Mouse (Mus musculus): ENCODE measurements around the gene Smndc1. TPM values are rescaled to one million over a fixed set of nuclear protein-coding genes. Genes with fewer than 3 reads are reported as not detected.

The Smndc1 gene
- polyA plus RNA-seq, 1 experiment from 2014 or later: 40.5 TPM

DNA sequence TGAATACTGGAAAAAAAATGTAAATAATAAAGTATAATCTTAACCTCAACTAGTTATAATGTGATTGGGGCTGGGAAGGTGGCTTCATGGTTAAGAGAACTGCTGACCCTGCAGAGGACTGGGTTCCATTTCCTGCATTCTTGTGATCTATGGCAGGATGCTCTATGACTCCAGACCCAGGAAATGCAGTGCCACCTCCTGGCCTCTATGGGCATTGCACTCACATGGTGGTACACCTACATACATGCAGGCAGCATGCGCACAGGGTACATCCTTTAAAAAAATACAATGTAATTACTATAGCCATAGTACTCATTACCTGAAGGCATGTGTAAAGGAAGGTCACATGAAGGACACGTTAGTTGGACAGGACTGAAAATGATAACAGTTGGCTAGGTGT, 27.4 kb downstream of the Smndc1 start:
- Histone ChIP-seq H3K4me3 (ENCODE audit: low read length) (no peak overlapping the region), H3K27me3 (replicated peaks; ENCODE audit: control insufficient read depth, insufficient read depth, low read length) (no peaks in the 10 kb centered on the region), H3K36me3 (ENCODE audit: control insufficient read depth, insufficient read depth, low read length) (0 out of 2 replicates have a peak, but pooled peaks cover 2% of the 10 kb centered on the region), H3K4me1 (ENCODE audit: control insufficient read depth, insufficient read depth, low read length) (peaks cover 22% of the 10 kb centered on the region), H3K27ac (ENCODE audit: low read length) (no peak overlapping the region), H3K9me3 (ENCODE audit: control insufficient read depth, low read length) (no peaks in the 10 kb centered on the region), H3K4me2 (ENCODE audit: low read depth, low read length) (no peak overlapping the region), H3K9ac (ENCODE audit: low read depth, low read length) (no peak overlapping the region)
- ATAC-seq: no peak
- 45% methylated on average over 2 of the region's 2 CpGs for WGBS

DNA sequence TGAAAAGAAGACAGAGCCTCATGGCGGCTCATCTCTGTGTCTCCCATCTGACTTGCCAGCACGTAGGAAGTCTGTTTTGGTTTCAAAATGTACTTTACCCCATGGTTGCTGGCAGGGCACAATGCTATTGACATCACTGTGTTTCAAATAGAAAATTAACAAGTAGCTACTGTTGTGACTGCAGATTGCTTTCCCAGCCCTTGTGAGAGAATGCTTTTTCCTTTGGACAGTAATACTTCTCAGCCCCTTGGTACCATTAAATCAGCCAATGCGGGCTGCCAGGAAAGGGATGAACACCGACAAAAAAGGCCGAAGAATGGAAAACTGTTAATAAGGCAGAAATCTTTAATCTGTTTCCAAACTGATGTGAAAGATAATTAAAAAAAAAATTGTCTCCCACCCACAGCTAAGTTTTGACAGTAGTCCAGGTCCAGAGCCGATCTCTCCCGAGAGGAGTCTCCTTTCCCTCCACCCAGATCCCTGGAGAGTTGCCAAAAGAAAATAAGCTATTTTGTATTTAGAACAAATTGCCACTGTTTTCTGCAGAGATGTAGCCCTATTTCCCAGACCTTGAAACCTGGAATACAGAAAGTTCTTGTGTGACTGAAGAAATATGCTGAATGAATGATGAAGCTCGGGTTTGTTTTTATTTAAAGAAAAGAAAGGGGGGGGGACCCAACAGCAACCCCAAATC, 30.0 kb downstream of the Smndc1 start:
- no peak for ATAC-seq
- 49% methylated on average over 8 of the region's 8 CpGs for WGBS
- Histone ChIP-seq H3K4me2 (ENCODE audit: low read depth, low read length) (no peak overlapping the region), H3K27ac (ENCODE audit: low read length) (no peak overlapping the region), H3K4me3 (ENCODE audit: low read length) (no peak overlapping the region), H3K9me3 (ENCODE audit: control insufficient read depth, low read length) (no peaks in the 10 kb centered on the region), H3K4me1 (ENCODE audit: control insufficient read depth, insufficient read depth, low read length) (peaks cover 14% of the 10 kb centered on the region), H3K9ac (ENCODE audit: low read depth, low read length) (no peak overlapping the region), H3K27me3 (replicated peaks; ENCODE audit: control insufficient read depth, insufficient read depth, low read length) (no peaks in the 10 kb centered on the region), H3K36me3 (ENCODE audit: control insufficient read depth, insufficient read depth, low read length) (peaks cover 2% of the 10 kb centered on the region; the same call in 1 of the 2 replicates)

DNA sequence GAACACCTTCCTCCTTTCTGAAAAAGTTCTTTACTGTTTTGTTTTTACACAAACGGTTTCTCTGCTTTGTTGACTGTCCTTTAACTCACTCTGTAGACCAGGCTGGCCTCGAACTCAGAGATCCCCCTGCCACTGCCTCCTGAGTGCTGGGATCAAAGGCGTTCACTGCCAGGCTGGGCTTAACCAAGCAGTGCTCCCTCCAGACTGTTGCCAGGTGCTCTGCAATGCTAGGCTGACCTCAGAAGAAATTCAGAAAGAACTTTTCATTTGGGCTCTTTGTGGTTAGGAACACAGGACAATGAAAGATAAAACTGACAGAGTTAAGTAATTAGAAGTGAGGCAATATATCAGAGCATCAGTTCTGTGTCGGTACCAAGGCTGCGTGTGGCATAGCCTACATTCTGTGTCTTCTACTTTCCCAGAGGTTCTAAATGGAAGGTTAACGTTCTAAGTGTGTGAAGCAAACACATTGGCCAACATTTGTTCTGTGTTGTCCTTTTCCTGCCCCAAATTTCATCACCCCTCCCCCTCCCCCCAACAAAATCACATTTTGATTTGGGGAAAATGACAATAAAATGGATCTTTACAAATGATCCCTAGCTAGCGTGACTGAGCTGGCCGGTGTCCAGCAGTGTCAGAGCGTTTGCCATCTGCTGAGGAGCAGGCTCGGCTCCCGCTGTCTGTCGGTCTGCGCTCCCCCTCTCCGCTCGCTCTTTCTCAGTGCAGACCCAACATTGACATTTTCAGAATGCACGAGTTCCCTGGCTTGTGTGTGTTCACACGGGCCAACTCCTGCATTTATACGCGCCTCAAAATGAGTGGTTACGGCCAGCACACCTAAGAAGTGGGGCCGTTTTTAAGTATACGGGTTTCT, 31.0 kb downstream of the Smndc1 start:
- peak overlapping the region; percentile 11; the same call in 1 of the 2 replicates for H3K4me2 ChIP-seq (ENCODE audit: low read depth, low read length)
- no peaks in the 10 kb centered on the region for H3K27me3 ChIP-seq (replicated peaks; ENCODE audit: control insufficient read depth, insufficient read depth, low read length)
- H3K9me3 ChIP-seq (ENCODE audit: control insufficient read depth, low read length): no peaks in the 10 kb centered on the region
- H3K4me3 ChIP-seq (ENCODE audit: low read length): 0 out of 2 replicates have a peak overlapping the region, but pooled peaks have one; percentile 17
- WGBS: 49% methylated on average over 22 of the region's 22 CpGs
- H3K36me3 ChIP-seq (ENCODE audit: control insufficient read depth, insufficient read depth, low read length): peaks cover 2% of the 10 kb centered on the region; the same call in 1 of the 2 replicates
- peaks cover 7% of the 10 kb centered on the region for H3K4me1 ChIP-seq (ENCODE audit: control insufficient read depth, insufficient read depth, low read length)
- no peak overlapping the region for H3K27ac ChIP-seq (ENCODE audit: low read length)
- no peak overlapping the region for H3K9ac ChIP-seq (ENCODE audit: low read depth, low read length)
- ATAC-seq: peak; percentile 7; the same call in 1 of the 2 replicates

DNA sequence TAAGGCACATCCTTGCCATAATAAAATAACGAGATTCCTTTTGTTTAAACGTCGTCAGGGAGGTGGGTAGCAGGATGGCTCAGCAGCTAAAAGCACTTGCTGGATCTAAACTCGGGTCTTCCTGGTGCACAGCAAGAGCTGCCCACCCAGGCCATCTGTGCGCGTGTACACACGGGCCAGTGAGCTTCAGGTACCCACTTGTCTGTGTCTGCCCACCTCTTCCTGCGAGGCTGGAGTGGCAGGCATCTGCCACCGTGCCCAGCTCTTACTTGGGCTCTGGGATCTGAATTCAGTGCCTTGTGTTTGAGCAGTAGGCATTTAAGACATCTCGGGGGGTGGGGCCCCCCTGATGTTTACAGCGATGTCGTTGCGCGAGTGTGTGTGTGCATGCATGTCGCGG, 35.3 kb downstream of the Smndc1 start:
- 85% methylated on average over 16 of the region's 16 CpGs for WGBS
- Histone ChIP-seq H3K4me2 (ENCODE audit: low read depth, low read length) (no peak overlapping the region), H3K36me3 (ENCODE audit: control insufficient read depth, insufficient read depth, low read length) (no peaks in the 10 kb centered on the region; the same call in 1 of the 2 replicates), H3K4me3 (ENCODE audit: low read length) (no peak overlapping the region), H3K27ac (ENCODE audit: low read length) (no peak overlapping the region), H3K9me3 (ENCODE audit: control insufficient read depth, low read length) (no peaks in the 10 kb centered on the region), H3K9ac (ENCODE audit: low read depth, low read length) (no peak overlapping the region), H3K4me1 (ENCODE audit: control insufficient read depth, insufficient read depth, low read length) (peaks cover 5% of the 10 kb centered on the region; the same call in 1 of the 2 replicates), H3K27me3 (replicated peaks; ENCODE audit: control insufficient read depth, insufficient read depth, low read length) (no peaks in the 10 kb centered on the region)
- no peak for ATAC-seq

DNA sequence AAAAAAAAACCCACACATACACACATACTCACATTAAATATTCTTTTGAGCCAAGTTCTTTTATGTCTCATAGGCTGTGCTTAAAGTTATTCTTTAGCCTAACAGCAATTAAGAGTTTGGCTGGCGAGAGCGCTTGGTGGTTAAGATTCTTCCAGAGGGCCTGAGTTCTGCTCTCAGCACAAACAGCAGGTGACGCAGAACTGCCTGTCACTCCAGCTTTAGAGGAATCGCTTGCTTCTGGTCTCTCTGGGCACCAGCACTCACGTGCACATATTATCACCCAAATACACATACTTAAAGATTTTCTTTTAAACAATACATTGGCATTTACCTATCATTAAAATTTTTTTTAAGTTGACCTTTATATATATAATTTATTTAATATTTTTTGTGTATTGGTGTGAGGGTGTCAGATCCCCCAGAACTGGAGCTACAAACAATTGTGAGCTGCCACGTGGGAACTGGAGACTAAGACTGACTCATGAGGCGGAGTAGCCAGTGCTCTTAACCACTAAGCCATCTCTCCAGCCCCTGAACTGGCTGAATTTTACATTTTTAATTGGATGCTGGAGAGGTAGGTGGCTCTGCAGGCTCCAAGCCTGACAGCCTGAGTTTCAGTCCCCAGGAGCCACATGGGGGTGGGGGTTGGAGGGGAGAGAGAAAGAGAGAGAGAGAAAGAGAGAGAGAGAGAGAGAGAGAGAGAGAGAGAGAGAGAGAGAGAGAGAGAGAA, 35.9 kb downstream of the Smndc1 start:
- Histone ChIP-seq H3K4me3 (ENCODE audit: low read length) (no peak overlapping the region), H3K4me2 (ENCODE audit: low read depth, low read length) (no peak overlapping the region), H3K36me3 (ENCODE audit: control insufficient read depth, insufficient read depth, low read length) (no peaks in the 10 kb centered on the region; the same call in 1 of the 2 replicates), H3K9me3 (ENCODE audit: control insufficient read depth, low read length) (no peaks in the 10 kb centered on the region), H3K27me3 (replicated peaks; ENCODE audit: control insufficient read depth, insufficient read depth, low read length) (no peaks in the 10 kb centered on the region), H3K4me1 (ENCODE audit: control insufficient read depth, insufficient read depth, low read length) (no peaks in the 10 kb centered on the region), H3K9ac (ENCODE audit: low read depth, low read length) (no peak overlapping the region), H3K27ac (ENCODE audit: low read length) (no peak overlapping the region)
- WGBS: 76% methylated on average over 7 of the region's 7 CpGs
- ATAC-seq: no peak

DNA sequence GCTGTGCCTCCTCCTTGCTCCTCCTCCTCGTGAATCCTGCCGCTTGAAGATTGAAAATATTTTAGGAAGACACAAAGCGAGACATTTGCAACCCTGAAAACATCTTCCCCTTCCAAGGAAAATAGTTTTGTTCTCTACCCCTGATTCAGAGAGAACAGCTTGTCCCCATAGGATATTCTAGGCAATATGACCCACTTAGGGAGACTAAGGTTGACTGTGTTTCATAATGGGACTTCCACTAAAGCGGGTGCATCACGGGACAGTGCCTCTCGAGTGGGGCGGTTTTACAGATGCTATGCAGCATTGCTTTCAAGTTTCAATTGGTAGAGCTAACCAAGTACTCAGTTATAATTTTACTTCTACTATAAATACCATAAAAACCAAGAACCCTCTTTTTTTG, 36.5 kb downstream of the Smndc1 start:
- no peak overlapping the region for H3K4me2 ChIP-seq (ENCODE audit: low read depth, low read length)
- H3K9ac ChIP-seq (ENCODE audit: low read depth, low read length): no peak overlapping the region
- no peaks in the 10 kb centered on the region for H3K9me3 ChIP-seq (ENCODE audit: control insufficient read depth, low read length)
- no peak for ATAC-seq
- H3K36me3 ChIP-seq (ENCODE audit: control insufficient read depth, insufficient read depth, low read length): no peaks in the 10 kb centered on the region; the same call in 1 of the 2 replicates
- H3K27me3 ChIP-seq (replicated peaks; ENCODE audit: control insufficient read depth, insufficient read depth, low read length): no peaks in the 10 kb centered on the region
- H3K4me1 ChIP-seq (ENCODE audit: control insufficient read depth, insufficient read depth, low read length): no peaks in the 10 kb centered on the region
- no peak overlapping the region for H3K4me3 ChIP-seq (ENCODE audit: low read length)
- 89% methylated on average over 7 of the region's 7 CpGs for WGBS
- no peak overlapping the region for H3K27ac ChIP-seq (ENCODE audit: low read length)

DNA sequence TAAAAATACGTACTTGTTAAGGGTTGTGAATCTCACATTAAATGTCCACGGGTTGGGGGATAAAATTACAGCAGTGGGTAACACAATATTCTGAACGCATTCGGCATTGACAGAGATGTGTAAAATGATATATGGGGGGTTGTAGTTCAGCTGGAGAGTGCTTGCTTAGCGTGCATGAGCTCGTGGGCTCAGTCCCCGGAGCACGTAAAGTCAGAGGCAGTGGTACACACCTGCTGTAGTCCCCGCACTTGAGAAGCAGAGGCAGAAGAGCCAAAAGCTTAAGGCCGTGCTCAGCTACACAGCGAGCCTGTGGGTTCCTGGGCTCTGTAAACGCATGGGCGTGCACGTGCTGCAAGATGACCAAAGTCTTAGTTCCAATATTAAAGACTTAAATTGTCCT, 44.6 kb downstream of the Smndc1 start:
- Histone ChIP-seq H3K4me2 (ENCODE audit: low read depth, low read length) (no peak overlapping the region), H3K27me3 (replicated peaks; ENCODE audit: control insufficient read depth, insufficient read depth, low read length) (no peaks in the 10 kb centered on the region), H3K36me3 (ENCODE audit: control insufficient read depth, insufficient read depth, low read length) (no peaks in the 10 kb centered on the region), H3K27ac (ENCODE audit: low read length) (no peak overlapping the region), H3K9ac (ENCODE audit: low read depth, low read length) (no peak overlapping the region), H3K4me1 (ENCODE audit: control insufficient read depth, insufficient read depth, low read length) (0 out of 2 replicates have a peak, but pooled peaks cover 3% of the 10 kb centered on the region), H3K4me3 (ENCODE audit: low read length) (no peak overlapping the region), H3K9me3 (ENCODE audit: control insufficient read depth, low read length) (no peaks in the 10 kb centered on the region)
- WGBS: 80% methylated on average over 14 of the region's 14 CpGs
- ATAC-seq: no peak

DNA sequence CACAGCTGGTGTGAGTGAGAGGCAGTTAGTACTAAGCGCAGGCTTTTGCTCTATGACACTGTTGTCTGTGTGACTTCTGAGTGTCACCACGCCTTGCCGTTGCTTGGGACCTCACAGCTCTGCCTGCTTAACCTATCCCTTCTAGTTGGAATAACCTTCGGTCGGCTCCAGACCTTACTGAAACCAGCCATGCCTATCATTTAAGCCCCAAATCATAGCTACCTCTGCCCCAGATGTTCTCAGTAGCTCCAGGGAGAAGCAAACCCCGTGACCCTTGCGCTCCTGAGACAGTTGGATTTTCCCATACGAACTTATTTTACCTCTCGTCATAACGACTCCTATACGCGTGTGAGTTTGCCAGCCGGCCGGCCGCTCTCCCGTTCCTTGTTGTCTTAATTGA, 46.3 kb downstream of the Smndc1 start:
- 77% methylated on average over 16 of the region's 16 CpGs for WGBS
- H3K9me3 ChIP-seq (ENCODE audit: control insufficient read depth, low read length): no peaks in the 10 kb centered on the region
- H3K27ac ChIP-seq (ENCODE audit: low read length): no peak overlapping the region
- no peaks in the 10 kb centered on the region for H3K27me3 ChIP-seq (replicated peaks; ENCODE audit: control insufficient read depth, insufficient read depth, low read length)
- no peak overlapping the region for H3K4me2 ChIP-seq (ENCODE audit: low read depth, low read length)
- ATAC-seq: 0 out of 2 replicates have a peak, but pooled peaks have one; percentile 17
- no peak overlapping the region for H3K9ac ChIP-seq (ENCODE audit: low read depth, low read length)
- 0 out of 2 replicates have a peak, but pooled peaks cover 3% of the 10 kb centered on the region for H3K4me1 ChIP-seq (ENCODE audit: control insufficient read depth, insufficient read depth, low read length)
- H3K36me3 ChIP-seq (ENCODE audit: control insufficient read depth, insufficient read depth, low read length): no peaks in the 10 kb centered on the region
- H3K4me3 ChIP-seq (ENCODE audit: low read length): no peak overlapping the region
